Mouse (Mus musculus): ENCODE results near the gene Spcs3. TPM values are rescaled to one million over a fixed set of nuclear protein-coding genes. Genes with fewer than 3 reads are reported as not detected.

Gene Spcs3
- total RNA-seq, 4 experiments from 2014 or later: 42.9 to 56.3 (median 49.4) TPM

GRCm38 (mm10) chr8:54508814-54509213 lies 21.0 kb downstream of the Spcs3 start:
- DNase-seq (ENCODE audit: low spot score in 2 of 2): no peak

- no peak for DNase-seq (ENCODE audit: low spot score in 2 of 2)
Measured at GRCm38 (mm10) chr8:54508096-54508456, 21.7 kb downstream of the Spcs3 start.

GRCm38 (mm10) chr8:54507428-54508095 lies 22.2 kb downstream of the Spcs3 start:
- DNase-seq (ENCODE audit: low spot score in 2 of 2): peak; percentile 83 to 93

- no peak for DNase-seq (ENCODE audit: low spot score in 2 of 2)
Measured at GRCm38 (mm10) chr8:54505060-54505459, 24.7 kb downstream of the Spcs3 start.

- no peak for DNase-seq (ENCODE audit: low spot score in 2 of 2)
Measured at GRCm38 (mm10) chr8:54503104-54503503, 26.7 kb downstream of the Spcs3 start.

- no peak for DNase-seq (ENCODE audit: low spot score in 2 of 2)
Measured at GRCm38 (mm10) chr8:54493915-54494314, 35.9 kb downstream of the Spcs3 start.

GRCm38 (mm10) chr8:54493110-54493509 lies 36.7 kb downstream of the Spcs3 start:
- DNase-seq (ENCODE audit: low spot score in 2 of 2): peak in 1 of 2 experiments; percentile 49

- no peak for DNase-seq (ENCODE audit: low spot score in 2 of 2)
Measured at GRCm38 (mm10) chr8:54491934-54492333, 37.9 kb downstream of the Spcs3 start.

GRCm38 (mm10) chr8:54491057-54491690 lies 38.6 kb downstream of the Spcs3 start:
- no peak for DNase-seq (ENCODE audit: low spot score in 2 of 2)

GRCm38 (mm10) chr8:54488437-54488836 lies 41.4 kb downstream of the Spcs3 start:
- DNase-seq (ENCODE audit: low spot score in 2 of 2): no peak

- no peak for DNase-seq (ENCODE audit: low spot score in 2 of 2)
Measured at GRCm38 (mm10) chr8:54486555-54487273, 43.1 kb downstream of the Spcs3 start.

Other genes with a start within 250 kb of the Spcs3 start
- gene Asb5, start 418 bp downstream of the Spcs3 start, total RNA-seq (2022): 1 to 10 TPM in 3 of 4 experiments, under 1 TPM in 1; 0.83 to 2.0 (median 1.3) TPM
- gene Spata4, start 70.8 kb upstream of the Spcs3 start, total RNA-seq (2022): not detected

Measured in layer of hippocampus, adult 8-10 months (tissue).